Mouse (Mus musculus) erythroblast, embryonic 14.5 days (primary cell): ENCODE results near the gene Snph.

ENCODE experiments used
- GATA1 ChIP-seq: IDR thresholded peaks from 2 replicates; pipeline ENCODE4 v1.6.1; 2012; ENCODE audit warnings: low read length, inconsistent platforms, mixed read lengths
- TAL1 ChIP-seq: IDR thresholded peaks from 3 replicates; pipeline ENCODE4 v1.6.1; 2012; ENCODE audit warnings: low read length, inconsistent platforms, mixed read lengths

DNA sequence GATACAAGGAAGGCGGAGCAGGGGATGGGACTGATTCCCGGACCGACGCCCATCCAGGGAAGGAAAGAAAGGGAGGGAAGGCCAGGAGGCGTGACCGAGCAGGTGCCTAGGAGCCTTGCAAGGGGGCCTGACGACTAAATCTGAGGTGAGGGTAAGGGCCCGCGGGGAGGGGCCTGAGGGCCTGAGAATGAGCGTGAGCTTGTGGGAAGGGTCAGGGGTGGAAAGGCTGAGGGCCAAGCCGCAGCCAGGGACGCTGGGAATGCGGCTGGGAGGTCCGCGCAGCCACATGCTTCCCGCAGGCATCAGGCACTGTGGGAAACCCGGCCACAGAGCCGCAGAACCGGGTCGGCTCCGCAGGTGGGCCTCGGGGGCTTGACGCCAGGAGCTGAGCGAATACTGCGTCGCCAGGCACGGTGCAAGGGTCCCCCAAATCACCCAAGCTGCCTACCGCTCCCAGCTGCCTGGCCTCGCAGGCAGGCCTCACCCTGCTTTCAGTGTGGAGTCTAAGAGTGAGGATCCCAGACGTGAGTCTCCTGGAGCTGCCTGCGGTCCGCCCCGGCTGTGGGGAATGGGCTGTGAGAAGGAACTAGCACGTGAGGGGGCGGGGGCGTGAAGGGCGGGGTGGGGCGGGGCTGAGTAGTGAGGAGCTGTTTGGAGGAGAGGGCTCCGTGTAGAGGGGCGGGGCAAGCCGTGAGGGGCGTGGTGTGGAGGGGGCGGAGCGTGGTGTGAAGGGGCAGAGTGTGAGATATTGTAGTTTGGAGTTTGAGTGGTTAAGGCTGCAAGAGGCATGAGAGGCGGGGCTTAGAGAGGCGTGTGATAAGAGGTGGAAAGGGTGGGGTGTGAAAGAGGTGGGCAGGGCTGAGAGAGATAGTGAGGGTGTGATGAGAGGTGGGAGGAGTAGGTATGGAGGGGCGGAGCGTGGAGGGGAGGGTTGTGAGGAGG is 37.9 kb upstream of the Snph start:
- TF ChIP-seq TAL1, result no peak
- TF ChIP-seq GATA1, result no peak
